Mouse (Mus musculus): ENCODE measurements at regions not wholly inside any gene's neighbourhood (a gene's known extent, or its start where the extent isn't known, plus 50 kb on each side); places are given as distances from the start of the nearest gene placed in this dataset.

GRCm38 (mm10) chr14:76863035-76863706 is 173.4 kb upstream of the Ccdc122 start:
- no peak for DNase-seq

- DNase-seq, result no peak
Measured at GRCm38 (mm10) chr14:76858396-76858795, 178.2 kb upstream of the Ccdc122 start.

GRCm38 (mm10) chr14:76857196-76857773 is 179.3 kb upstream of the Ccdc122 start:
- no peak for DNase-seq

GRCm38 (mm10) chr14:76856591-76856990 is 180.0 kb upstream of the Ccdc122 start:
- DNase-seq, result no peak

- DNase-seq, result no peak
Measured at GRCm38 (mm10) chr14:76854965-76855364, 181.6 kb upstream of the Ccdc122 start.

GRCm38 (mm10) chr14:76851473-76852214 is 184.9 kb upstream of the Ccdc122 start:
- DNase-seq, result no peak

- no peak for DNase-seq
Measured at GRCm38 (mm10) chr14:76850641-76851040, 185.9 kb upstream of the Ccdc122 start.

- DNase-seq, result no peak
Measured at GRCm38 (mm10) chr14:76850051-76850450, 186.5 kb upstream of the Ccdc122 start.

GRCm38 (mm10) chr14:76849636-76850035 is 186.9 kb upstream of the Ccdc122 start:
- no peak for DNase-seq

- no peak for DNase-seq
Measured at GRCm38 (mm10) chr14:76849071-76849470, 187.5 kb upstream of the Ccdc122 start.

GRCm38 (mm10) chr14:76845706-76846105 is 190.9 kb upstream of the Ccdc122 start:
- no peak for DNase-seq

GRCm38 (mm10) chr14:76844717-76845116 is 191.9 kb upstream of the Ccdc122 start:
- no peak for DNase-seq

- DNase-seq, result no peak
Measured at GRCm38 (mm10) chr14:76837583-76838220, 198.9 kb upstream of the Ccdc122 start.

GRCm38 (mm10) chr14:76836926-76837516 is 199.6 kb upstream of the Ccdc122 start:
- DNase-seq, result no peak

- DNase-seq, result no peak
Measured at GRCm38 (mm10) chr14:76836271-76836670, 200.3 kb upstream of the Ccdc122 start.

- no peak for DNase-seq
Measured at GRCm38 (mm10) chr14:76834084-76834483, 202.5 kb upstream of the Ccdc122 start.

- no peak for DNase-seq
Measured at GRCm38 (mm10) chr14:76829161-76829510, 207.4 kb upstream of the Ccdc122 start.

GRCm38 (mm10) chr14:76828453-76829160 is 208.0 kb upstream of the Ccdc122 start:
- no peak for DNase-seq

- DNase-seq, result no peak
Measured at GRCm38 (mm10) chr14:76824066-76824465, 212.5 kb upstream of the Ccdc122 start.

- DNase-seq, result no peak
Measured at GRCm38 (mm10) chr14:76822766-76823325, 213.7 kb upstream of the Ccdc122 start.

GRCm38 (mm10) chr14:76821892-76822291 is 214.7 kb upstream of the Ccdc122 start:
- DNase-seq, result no peak

- no peak for DNase-seq
Measured at GRCm38 (mm10) chr14:76821484-76821883, 215.1 kb upstream of the Ccdc122 start.

Measured in cerebellum, adult 11 months (tissue).